Mouse (Mus musculus): ENCODE data around the gene Nadk2. TPM values are rescaled to one million over a fixed set of nuclear protein-coding genes. Genes with fewer than 3 reads are reported as not detected.

The Nadk2 gene
- 10 to 100 TPM; 47.5 to 65.3 (median 51.6) TPM for total RNA-seq (2022)

DNA sequence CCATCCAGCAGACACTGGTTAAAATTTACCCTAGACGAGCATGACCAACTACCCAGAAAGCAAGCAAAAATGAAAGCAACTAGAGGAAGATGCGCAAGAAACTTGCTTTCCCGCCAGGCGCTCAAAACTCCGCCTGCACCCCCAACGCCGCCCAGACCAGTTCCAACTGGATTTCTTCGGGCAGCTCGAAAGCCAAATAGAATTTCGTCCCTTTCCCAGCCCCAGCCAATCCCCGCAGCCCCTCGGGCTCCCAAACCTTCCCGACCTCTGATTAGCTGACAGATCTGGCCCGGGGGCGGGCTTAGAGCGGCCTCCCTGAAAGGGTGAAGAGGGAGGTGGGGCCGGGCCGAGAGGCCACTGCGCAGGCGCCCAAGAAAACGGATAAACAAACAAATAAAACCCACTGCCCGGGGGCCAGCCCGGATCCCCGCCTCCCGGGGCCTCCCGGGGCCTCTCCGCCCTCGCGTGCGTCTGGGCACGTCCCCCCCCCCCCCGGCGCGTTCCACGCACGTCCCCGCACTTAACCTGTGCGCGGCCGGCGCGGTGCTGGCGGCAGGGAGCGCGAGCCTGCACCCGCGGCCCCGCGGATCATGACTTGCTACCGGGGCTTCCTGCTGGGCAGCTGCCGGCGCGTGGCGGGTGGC is at the start of gene Nadk2:
TSS of gene Nadk2 (plus strand) at position 349 of the 644 bp plus-strand sequence.
- peak; percentile 88 to 98 for DNase-seq (ENCODE audit: low spot score in 2 of 2)

DNA sequence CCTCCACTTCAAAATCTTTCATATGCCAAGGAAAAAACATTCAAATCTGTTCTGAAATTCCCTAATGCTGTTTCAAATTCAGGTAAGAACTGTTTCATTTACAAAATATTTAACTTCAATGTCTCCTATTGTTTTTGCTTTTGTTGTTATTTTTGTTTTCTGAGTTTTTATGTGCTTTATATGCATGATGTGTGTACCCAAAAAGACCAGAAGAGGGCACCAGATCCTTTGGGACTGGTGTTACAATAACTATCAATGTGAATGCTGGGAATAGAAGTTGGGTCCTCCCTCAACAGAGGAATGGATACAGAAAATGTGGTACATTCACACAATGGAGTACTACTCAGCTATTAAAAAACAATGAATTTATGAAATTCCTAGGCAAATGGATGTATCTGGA is 15.4 kb upstream of the Nadk2 start:
- DNase-seq (ENCODE audit: low spot score in 2 of 2) = no peak

DNA sequence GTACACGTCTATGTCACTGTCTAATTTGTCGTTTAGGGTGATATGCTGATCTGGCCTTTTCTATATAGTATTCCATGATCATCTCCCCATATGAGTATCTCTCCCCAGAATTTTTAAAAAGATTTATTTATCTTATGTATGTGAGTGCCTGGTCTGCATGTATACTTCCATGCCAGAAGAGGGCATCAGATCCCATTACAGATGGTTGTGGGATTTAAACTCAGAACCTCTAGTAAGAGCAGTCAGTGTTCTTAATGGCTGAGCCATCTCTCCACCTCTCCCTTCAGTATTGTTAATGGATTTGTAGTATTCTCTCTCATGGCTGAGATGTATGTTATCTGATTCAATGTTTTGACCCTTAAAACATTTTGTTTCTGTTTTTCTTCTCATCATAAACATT is 11.2 kb upstream of the Nadk2 start:
- DNase-seq (ENCODE audit: low spot score in 2 of 2) = no peak

DNA sequence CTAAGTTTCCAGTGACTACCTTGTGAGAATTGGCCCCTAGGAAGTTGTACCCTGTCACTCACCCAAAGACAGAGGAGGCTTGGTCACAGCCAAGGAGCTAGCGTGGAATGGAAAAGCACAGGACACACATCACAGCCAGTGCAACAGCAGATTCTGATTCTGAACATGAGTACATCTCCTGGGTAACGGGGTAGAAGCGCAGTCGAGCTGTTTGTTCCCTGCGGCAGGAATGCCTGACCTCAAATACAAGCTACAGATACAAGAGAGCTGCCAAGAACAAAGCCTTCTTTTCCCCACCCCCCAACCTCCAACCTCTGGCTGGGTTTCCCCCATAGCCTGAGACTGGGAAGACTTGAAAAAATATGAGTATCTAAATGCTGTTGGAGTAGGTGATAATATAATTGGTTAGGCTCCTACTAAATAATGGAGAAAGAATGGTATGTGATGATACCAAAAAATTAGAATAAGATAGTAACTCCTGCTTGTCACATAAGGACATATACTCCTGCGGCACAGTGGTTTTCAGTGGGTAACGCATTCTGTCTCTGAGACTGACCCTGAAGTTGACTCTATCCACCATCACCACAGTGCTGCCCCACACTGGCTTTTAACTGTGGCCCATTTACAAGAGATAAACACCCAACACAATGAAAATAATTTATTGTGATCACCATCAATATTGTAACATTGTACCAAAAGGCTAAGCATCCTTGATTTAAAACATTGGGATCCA is 9.7 kb upstream of the Nadk2 start:
- DNase-seq (ENCODE audit: low spot score in 2 of 2) = peak in 1 of 2 experiments; percentile 57

DNA sequence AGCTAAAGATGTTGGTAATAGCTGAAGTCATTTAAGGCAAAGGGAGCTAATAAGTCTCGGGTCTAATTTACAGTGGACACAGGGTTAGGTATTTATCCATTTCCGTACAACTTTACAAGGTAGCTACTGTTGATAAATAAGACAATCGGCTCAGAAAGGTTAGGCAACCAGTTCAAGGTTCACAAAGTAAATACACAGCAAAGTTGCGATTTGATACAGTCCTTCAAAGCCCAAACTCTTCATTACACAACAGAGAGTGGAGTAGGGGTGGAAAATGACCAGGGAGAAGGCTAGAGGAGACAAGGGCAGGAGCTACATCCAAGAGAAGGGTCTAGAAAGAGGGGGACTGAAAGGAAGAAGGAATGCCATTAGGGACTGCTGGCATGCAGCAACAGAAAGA is 2.2 kb upstream of the Nadk2 start:
- no peak for DNase-seq (ENCODE audit: low spot score in 2 of 2)

DNA sequence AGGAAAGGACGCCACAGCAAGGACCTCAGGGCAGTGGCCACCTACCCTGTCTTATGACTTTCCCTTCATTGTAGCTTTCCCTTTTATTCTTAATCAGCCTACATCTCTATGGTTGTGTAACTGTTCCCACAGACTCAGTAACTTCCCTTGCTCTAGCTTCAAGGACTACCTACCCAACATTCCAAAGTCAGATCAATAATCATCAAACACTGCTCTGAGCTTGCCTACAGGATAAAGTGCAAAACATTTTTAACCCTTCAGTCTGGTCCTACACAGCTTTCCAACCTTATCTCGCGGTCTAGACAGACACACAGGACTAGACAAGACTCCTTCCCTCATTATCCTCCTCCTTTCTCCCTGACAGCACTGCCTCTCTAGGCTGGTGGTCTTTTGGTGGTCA is 707 bp upstream of the Nadk2 start:
- no peak for DNase-seq (ENCODE audit: low spot score in 2 of 2)

DNA sequence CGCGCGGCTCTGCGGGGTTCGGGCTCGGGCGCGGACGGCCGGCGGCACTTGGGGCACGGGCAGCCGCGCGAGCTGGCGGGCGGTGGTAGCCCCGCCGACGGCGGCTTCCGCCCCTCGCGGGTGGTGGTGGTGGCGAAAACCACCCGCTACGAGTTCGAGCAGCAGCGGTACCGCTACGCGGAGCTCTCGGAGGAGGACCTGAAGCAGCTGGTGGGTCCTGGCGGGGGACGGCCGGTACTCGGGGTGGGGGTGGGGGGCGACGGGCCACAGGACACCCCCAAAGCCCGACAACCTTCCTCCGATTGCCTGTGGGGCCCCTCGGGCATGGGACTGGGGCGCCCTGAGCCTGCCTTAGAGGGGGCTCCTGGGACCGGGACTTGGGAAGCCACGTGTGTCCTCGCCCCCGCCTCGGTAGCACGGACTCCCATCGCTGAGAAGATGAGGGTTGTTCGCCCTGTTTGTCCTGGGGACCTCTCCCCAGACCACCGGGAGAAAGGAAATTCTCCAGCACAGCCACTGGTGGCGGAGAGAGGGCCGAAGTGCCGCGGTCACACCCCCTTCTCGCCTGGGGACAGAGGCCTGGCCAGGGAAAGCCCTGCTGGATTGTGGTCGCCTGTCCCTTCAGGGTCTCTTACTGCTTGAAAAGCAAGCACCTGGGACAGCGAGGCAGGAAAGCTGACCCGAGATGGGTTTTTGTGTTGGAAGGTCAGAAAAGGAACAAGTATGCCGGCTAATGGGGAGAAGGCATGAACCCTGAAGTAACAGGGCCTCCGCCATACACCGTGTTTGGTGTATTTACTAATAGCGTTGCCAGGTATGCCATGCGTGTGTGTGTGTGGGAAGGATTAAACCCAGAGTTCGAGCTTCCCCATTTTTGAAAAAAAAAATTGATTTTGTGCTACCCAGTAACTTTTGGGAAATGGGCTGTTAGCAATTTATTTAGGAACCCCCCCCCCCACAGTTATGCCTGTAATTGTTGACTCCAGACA is 790 bp downstream of the Nadk2 start:
- peak; percentile 24 to 33 for DNase-seq (ENCODE audit: low spot score in 2 of 2)

DNA sequence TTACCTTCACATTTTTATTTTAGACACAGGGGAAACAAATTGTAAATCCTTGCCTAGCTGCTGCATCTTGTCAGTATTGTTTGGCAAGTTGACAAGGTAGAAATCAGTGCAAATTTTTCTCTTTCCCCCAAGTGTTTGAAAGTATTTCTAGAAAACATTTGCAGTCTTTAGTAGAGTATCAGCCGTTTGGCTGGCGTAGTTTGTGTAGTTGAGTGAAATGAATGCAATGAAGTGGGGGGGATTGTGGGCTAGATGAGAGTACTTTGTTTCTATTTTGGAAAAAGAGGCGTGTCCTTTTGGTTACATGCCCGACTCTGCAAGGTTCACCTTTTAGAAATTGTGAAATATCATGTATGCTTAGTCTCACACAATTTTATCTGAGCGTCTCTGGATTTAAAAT is 1.6 kb downstream of the Nadk2 start:
- no peak for DNase-seq (ENCODE audit: low spot score in 2 of 2)

DNA sequence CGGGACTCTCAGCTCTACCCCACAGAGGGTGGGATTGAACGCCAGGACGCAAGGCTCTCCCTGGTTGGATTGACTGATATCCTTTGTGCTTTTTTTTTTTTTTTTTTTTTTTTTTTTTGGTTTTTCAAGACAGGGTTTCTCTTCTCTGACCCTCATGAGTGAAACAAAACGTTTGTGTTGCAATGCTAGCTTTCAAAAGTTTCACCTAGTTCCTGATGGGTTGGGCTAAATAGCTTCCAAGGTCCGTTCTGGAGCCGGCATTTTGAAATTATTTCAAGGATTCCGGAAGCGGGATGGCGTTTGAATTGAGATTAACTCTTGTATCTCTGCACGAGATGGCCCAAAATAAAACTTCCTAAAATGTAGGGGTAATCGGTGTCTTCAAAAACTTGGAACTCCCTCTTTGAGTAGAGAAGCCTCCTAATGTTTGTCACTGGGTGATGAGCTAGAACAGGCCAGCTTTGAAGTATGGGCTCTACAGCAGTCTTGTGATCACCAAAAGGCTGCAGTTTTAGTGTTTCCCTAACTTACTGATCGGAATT is 2.1 kb downstream of the Nadk2 start:
- no peak for DNase-seq (ENCODE audit: low spot score in 2 of 2)

DNA sequence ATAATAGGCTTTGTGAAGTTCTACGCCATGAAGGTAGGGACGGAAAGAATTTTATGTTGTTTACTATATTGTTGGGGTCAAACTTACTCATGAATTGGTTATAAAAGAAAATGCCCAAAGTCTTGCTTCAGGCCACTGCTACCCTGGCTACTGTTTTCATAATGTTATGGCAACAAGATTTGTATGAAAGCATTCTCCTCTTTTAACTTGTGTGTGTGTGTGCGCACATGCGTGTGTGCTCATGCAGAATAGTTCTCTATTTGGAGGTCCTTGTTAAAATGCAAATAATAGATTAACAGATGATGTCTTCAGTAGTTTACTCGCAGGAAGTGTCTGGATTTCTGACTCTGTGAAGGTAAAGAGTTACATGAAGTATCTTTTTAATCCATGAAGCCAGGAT is 2.6 kb downstream of the Nadk2 start:
- no peak for DNase-seq (ENCODE audit: low spot score in 2 of 2)

DNA sequence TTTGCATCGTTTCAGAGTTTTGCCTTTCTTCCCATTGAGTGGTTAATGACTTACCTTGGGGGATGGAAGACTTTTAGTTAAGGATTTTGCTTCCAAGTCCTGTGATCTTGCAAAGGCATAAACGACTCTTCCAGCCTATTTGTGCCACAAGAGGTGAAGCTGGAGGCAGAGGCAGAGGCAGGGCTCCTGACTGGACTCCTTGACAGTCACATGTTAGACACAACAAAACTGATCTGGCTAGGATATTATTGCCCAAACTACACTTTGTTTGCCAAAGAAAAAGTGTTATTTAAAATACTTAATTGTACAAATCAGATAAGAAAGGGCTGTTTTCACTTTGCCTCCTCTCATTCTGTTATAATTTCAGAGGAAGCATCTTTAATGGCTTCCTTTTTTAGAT is 3.1 kb downstream of the Nadk2 start:
- no peak for DNase-seq (ENCODE audit: low spot score in 2 of 2)

DNA sequence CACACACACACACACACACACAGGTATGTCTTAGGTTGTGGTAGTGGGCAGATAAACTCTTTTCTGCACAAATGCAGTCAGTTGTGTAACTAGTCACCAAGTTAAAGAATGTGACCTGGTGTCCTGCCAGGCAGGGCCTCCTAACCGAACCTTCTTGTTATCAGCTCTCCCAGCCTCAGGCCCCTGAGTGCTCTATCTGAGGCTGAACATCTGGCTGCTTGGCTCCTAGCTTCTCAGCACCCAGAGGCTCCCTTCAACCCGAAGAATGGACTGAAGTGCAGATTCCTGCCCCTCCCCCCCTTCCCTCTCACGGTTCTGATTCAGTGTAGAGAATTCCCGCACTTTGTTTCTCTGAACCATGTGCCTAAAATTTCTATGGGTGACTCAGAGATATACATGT is 3.6 kb downstream of the Nadk2 start:
- no peak for DNase-seq (ENCODE audit: low spot score in 2 of 2)

DNA sequence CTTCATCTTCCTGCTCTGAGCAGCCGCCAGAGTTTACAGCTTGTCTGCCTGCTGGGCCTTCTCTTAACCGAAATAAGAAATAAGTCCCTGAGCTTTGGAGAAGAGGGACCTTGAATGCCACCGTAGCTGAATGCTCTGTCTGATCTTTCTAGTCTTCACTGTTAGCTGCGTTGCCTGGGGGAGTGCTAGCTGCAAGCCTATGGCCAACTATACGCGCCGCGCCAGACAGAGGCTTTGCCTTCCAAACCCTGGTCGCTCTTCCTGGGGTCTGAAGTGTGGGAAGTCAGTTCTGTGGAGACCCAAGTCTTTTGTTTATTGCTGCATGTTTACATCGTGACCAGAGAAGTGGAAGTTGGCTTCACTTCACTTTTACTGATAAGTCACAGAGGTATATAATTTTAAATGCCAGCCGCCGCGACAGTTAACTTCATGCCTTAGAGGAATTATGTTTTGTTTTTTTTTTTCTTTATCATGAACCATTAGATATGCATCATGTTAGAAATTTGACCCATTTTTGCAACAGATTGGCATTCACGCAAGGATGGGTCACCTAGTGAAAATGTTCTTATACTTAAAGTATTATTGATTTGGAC is 4.6 kb downstream of the Nadk2 start:
- DNase-seq (ENCODE audit: low spot score in 2 of 2) = no peak

DNA sequence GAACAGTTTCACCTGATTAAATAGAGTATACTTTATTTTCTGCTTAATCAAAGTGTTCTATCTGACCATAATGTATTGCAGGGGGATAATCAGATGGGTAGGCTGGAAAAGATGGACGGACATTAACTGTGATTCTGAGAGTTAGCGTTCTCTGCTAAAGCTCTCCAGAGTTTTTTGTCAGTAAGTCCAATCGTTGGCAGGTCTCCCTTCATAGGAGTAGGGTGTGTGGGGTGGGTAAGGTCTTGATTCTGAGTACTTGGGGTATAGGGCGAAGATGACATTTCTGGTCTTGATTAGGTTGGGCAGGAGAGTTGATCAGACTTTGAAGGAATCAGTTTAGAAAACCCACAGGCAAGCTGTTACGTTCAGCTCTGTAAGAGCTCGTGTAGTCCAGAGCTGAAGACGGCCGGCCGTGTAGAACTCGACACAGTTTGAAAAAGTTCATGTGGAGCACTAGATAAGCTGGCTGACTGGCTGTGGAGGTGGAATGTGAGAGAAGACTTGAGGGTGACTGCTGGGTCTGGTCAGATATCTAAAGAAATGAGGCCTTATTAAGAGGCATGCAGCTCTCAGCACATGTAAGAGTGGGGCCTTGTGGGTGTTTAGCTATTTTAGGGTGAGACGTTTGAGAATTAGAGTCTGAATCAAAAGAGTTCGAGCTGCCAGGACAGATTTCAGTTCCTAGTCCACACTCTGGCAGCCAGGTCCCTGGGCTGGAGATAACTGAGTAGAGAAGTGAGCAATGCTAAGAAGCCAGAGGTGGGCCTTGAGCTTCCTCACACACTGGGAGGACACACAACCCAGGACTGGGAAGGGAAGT is 7.6 kb downstream of the Nadk2 start:
- DNase-seq (ENCODE audit: low spot score in 2 of 2) = no peak

DNA sequence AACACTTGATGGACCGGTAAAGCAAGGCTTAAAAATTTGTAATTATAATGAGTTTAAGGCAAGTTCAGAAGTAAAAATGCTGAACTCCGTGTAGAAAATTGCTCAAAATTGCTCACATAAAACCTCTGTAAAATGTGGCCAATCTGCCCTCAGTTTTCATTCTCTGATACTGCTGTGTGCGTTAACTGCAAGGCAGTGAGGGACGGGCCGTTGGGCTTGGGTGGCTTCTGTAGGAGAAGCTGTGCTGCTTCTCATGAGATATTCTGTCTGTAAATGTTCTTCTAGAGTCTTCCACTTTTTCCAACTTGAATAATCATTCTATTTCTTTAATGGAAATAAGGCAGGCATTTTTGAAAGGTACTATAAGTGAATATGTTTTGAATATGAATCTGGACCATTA is 8.6 kb downstream of the Nadk2 start:
- DNase-seq (ENCODE audit: low spot score in 2 of 2) = no peak

DNA sequence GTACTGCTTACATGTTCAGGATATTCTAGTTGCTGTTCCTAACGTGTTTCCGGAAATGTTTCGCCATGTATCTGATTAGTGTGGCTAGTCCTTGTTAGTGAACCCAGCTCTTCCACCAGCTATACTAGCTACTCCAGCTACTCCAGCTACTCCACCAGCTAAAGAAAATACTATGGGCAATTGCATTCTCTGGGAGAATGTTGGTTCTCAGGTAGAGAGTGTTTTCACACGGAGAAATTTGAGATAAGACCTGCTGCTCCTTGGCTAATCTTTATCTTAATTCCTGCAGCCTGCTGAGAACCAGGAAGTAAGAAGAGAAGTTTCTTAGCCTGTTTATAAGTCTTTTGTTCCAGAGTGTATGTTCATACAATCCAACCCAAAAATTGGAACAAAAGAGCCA is 9.1 kb downstream of the Nadk2 start:
- no peak for DNase-seq (ENCODE audit: low spot score in 2 of 2)

DNA sequence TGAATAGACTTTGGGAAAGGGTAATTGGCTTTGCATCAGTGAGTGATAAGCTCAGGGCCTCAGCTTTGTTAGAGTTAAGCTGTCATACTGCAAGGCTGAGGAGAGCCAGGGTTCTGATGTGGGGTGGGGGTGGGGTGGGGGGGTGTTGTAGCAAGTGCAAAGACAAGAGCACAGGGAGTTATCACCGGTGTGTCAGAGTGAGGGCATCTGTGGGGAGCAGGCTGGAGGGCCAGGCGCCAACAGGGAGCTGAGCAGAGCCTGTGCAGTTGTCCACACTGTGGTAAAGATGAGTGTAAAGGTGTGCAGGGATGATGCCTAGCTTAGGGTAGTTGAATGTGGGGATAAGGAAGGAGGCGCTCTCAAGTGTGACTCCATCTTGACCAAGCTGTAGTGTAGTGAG is 10.2 kb downstream of the Nadk2 start:
- DNase-seq (ENCODE audit: low spot score in 2 of 2) = no peak

DNA sequence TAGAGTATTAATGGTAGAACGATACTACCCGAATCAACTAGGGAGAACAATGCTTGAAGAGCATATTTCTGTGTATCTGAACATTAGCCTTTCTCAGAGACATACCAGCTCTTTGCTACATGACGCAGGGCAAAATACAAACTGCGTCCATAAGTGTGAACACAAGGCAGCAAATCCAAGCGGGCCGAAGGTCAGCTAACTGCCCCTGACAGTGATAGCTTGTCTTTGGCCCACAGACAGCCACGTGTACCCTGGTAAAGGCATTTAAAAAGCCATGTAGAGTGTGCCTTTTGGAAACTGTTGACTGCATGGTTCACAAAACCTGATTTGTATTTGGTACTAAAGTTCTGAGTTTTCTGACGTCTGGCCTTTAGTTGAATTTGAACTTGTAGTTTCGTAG is 11.7 kb downstream of the Nadk2 start:
- DNase-seq (ENCODE audit: low spot score in 2 of 2) = no peak

DNA sequence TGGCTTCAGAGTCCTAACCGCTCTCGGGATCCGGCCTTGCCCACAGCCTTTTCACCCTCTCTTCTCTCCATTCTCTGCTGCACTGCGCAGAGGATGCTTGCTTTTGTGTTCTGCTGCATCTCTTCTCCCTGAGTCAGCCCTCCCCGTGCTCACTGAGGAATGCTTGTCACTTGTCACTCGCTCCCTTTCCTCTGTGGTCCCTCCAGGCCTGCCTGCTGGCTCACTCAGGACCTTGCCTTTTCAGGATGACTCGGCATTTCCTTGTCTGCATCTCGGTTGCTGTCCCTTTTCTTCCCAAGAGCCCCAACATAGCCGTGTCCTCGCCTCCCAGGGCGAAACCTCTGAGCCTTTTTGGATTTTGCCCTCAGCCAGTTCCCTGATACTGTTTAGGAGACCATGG is 15.8 kb downstream of the Nadk2 start:
- DNase-seq (ENCODE audit: low spot score in 2 of 2) = no peak

DNA sequence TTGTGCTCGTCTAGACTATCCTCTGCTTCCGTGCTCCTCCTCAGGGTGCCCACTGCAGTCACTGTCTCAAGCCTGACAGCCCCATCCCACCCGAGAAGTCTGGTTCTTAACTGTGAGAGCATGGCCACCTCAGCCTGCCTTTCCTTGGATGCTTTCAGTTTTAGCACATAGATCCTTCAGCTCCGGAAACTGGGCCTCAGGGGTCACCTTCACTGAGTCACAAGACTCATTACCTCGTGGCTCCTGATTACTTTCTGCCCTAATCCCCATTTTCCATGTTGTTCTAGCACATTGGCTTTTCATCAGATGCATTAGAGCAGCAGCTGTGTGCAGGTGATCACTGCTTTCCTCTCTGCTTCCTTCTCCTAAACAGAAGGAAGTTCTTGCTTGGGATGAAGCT is 16.4 kb downstream of the Nadk2 start:
- no peak for DNase-seq (ENCODE audit: low spot score in 2 of 2)

All from left cerebral cortex, adult 8-10 months (tissue).